Mouse (Mus musculus) forebrain, embryonic 16.5 days (tissue): ENCODE data around the gene Ceacam20. TPM values are rescaled to one million over a fixed set of nuclear protein-coding genes. Genes with fewer than 3 reads are reported as not detected.

Experiments
- polyA plus RNA-seq: library from polyadenylated mRNA; unstranded; fragments of >200 nt; fragmentation: Nextera tagmentation; extraction: Ambion mirVana; gene quantifications from 2 replicates; pipeline ENCODE4 v1.2.1, GENCODE M21; 2015

Gene Ceacam20
- polyA plus RNA-seq, 1 experiment from 2014 or later = not detected

Other genes with a start within 250 kb of the Ceacam20 start
- gene Tomm40, start 250.0 kb upstream of the Ceacam20 start, polyA plus RNA-seq = 109 TPM in 2 replicates
- gene Nectin2, start 214.9 kb upstream of the Ceacam20 start, polyA plus RNA-seq = 42.3 and 48.4 TPM in 2 replicates
- gene Bcam, start 194.4 kb upstream of the Ceacam20 start, polyA plus RNA-seq = 7.9 and 8.8 TPM in 2 replicates
- not detected in 2 replicates for gene Cblc, start 168.6 kb upstream of the Ceacam20 start, polyA plus RNA-seq
- gene Bcl3, start 142.6 kb upstream of the Ceacam20 start, polyA plus RNA-seq = 0.30 and 0.92 TPM in 2 replicates
- gene Gm19345, start 113.4 kb upstream of the Ceacam20 start, polyA plus RNA-seq = 8.8 and 11.8 TPM in 2 replicates
- gene Ceacam16, start 104.1 kb upstream of the Ceacam20 start, polyA plus RNA-seq = 0.46 and 0.77 TPM in 2 replicates
- not detected in 2 replicates for gene Ceacam19, start 77.4 kb upstream of the Ceacam20 start, polyA plus RNA-seq
- gene Pvr, start 44.3 kb upstream of the Ceacam20 start, polyA plus RNA-seq = 7.6 and 10.3 TPM in 2 replicates
- gene Igsf23, start 14.7 kb upstream of the Ceacam20 start, polyA plus RNA-seq = not detected in 2 replicates
- gene Nlrp9b, start 26.1 kb downstream of the Ceacam20 start, polyA plus RNA-seq = not detected in 2 replicates
- not detected in 2 replicates for gene Vmn1r91, start 134.3 kb downstream of the Ceacam20 start, polyA plus RNA-seq
- gene Gm16442, start 157.2 kb downstream of the Ceacam20 start, polyA plus RNA-seq = not detected in 2 replicates
- gene Vmn1r93, start 173.7 kb downstream of the Ceacam20 start, polyA plus RNA-seq = not detected in 2 replicates
- gene Vmn1r94, start 203.0 kb downstream of the Ceacam20 start, polyA plus RNA-seq = not detected in 2 replicates
- not detected in 2 replicates for gene Vmn1r95, start 228.3 kb downstream of the Ceacam20 start, polyA plus RNA-seq
- not detected in 2 replicates for gene Gm6164, start 240.2 kb downstream of the Ceacam20 start, polyA plus RNA-seq